ENCODE assay signal across 9 mouse cellular contexts in the genomic region with DNA sequence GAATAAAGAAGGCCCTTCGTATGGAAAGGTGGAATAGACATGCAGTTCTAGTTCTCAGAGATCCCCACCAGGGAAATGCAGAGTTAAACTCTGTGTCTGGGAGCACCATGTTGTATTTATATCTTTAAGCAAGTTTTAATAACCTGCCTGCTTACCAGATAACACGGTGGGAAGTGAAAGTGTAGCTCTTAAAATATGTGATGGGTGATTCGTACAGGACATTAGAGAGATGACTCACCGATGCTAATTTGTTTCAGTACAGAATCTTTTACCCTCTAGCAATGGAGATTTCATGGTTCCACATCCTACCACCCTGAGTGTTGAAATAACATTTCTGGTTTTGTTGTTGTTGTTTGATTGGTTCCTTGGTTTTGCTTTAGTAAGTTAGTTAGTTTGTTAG. TPM values are rescaled to one million over a fixed set of nuclear protein-coding genes. Genes with fewer than 3 reads are reported as not detected.
A peak's percentile ranks its signal among the peaks of the same experiment; 100 is the strongest.
DNase-seq lines count a peak whose midpoint lies in the region; ATAC-seq lines count a peak whose summit lies in the region.
"Had no signal": no experiment of that assay in that cellular context is flagged by ENCODE, and none has a peak within 500 bp of the region (broad histone marks: within the 10 kb centered on the region; RNA-seq: fewer than 3 reads in every experiment).

No protein-coding gene starts in this region.

- DNase-seq in heart, postnatal 4 days = no peak
- DNase-seq in embryonic facial prominence, embryonic 14.5 days (ENCODE audit: low spot score) = no peak
- no peak for DNase-seq in cerebellum, postnatal 4 days (ENCODE audit: low spot score in 2 of 2)
- DNase-seq in kidney, adult 11 months = no peak
- DNase-seq in left cerebral cortex, postnatal 14 days (ENCODE audit: low spot score in 2 of 2) = no peak
- DNase-seq: thymus, postnatal 14 days had no signal

- H3K9ac ChIP-seq in heart, embryonic 14.5 days (ENCODE audit: low read length) = peak overlapping the region; percentile 25
- peak overlapping the region; percentile 35; the same call in 1 of the 2 replicates for H3K9ac ChIP-seq in embryonic facial prominence, embryonic 14.5 days (ENCODE audit: low read depth, low read length)
- H3K9ac ChIP-seq in intestine, embryonic 15.5 days = no peak overlapping the region

- no peak overlapping the region for H3K27ac ChIP-seq in heart, embryonic 14.5 days (replicated peaks in 1 of 2; ENCODE audit: control insufficient read depth in 1 of 2, insufficient read depth in 1 of 2, low read depth in 2 of 2, low read length in 2 of 2)
- 0 out of 2 replicates have a peak overlapping the region, but pooled peaks have one; percentile 16 for H3K27ac ChIP-seq in embryonic facial prominence, embryonic 14.5 days (replicated peaks; ENCODE audit: low read depth, low read length)
- no peak overlapping the region for H3K27ac ChIP-seq in intestine, embryonic 15.5 days

- no peak for ATAC-seq in heart, embryonic 14.5 days (ENCODE audit: insufficient number of reproducible peaks, insufficient read depth, low FRiP score, low read depth)
- no peak for ATAC-seq in embryonic facial prominence, embryonic 14.5 days (ENCODE audit: low read depth)
- ATAC-seq in intestine, embryonic 15.5 days = no peak
- peak; percentile 61 for ATAC-seq in monocyte, adult 5-6 weeks (replicated peaks; ENCODE audit: insufficient number of reproducible peaks, low FRiP score, low TSS enrichment, poor library complexity, severe bottlenecking)

- H3K36me3 ChIP-seq in heart, embryonic 14.5 days (ENCODE audit: control insufficient read depth, insufficient read depth, low read length) = peaks cover 24% of the 10 kb centered on the region
- H3K36me3 ChIP-seq in embryonic facial prominence, embryonic 14.5 days (ENCODE audit: control insufficient read depth, insufficient read depth, low read length) = peaks cover 24% of the 10 kb centered on the region
- peaks cover 3% of the 10 kb centered on the region; the same call in 1 of the 2 replicates for H3K36me3 ChIP-seq in intestine, embryonic 15.5 days

- WGBS in heart, embryonic 14.5 days = 24% methylated on average over 4 of the region's 4 CpGs
- WGBS in embryonic facial prominence, embryonic 14.5 days = 16% methylated on average over 4 of the region's 4 CpGs
- 27% methylated on average over 4 of the region's 4 CpGs for WGBS in intestine, embryonic 15.5 days

- peak overlapping the region; percentile 94 for H3K4me2 ChIP-seq in heart, embryonic 14.5 days (ENCODE audit: low read length)
- H3K4me2 ChIP-seq in embryonic facial prominence, embryonic 14.5 days (ENCODE audit: low read depth, low read length) = peak overlapping the region; percentile 77
- H3K4me2 ChIP-seq in intestine, embryonic 15.5 days (replicated peaks) = peak overlapping the region; percentile 80

- peaks cover 4 to 35% of the 10 kb centered on the region in 2 experiments; a peak in 3 of 4 replicates for H3K4me1 ChIP-seq in heart, embryonic 14.5 days (ENCODE audit: control insufficient read depth in 2 of 2, insufficient read depth in 2 of 2, low read length in 2 of 2)
- H3K4me1 ChIP-seq in embryonic facial prominence, embryonic 14.5 days (ENCODE audit: control insufficient read depth, insufficient read depth, low read length) = peaks cover 26% of the 10 kb centered on the region
- peaks cover 24% of the 10 kb centered on the region for H3K4me1 ChIP-seq in intestine, embryonic 15.5 days (replicated peaks)

- no peaks in the 10 kb centered on the region for H3K9me3 ChIP-seq in heart, embryonic 14.5 days (ENCODE audit: control insufficient read depth, low read length)
- no peaks in the 10 kb centered on the region for H3K9me3 ChIP-seq in embryonic facial prominence, embryonic 14.5 days (ENCODE audit: control insufficient read depth, low read length)
- H3K9me3 ChIP-seq in intestine, embryonic 15.5 days = no peaks in the 10 kb centered on the region

- H3K4me3 ChIP-seq in heart, embryonic 14.5 days (ENCODE audit: control insufficient read depth in 1 of 2, insufficient read depth in 1 of 2, low read depth in 1 of 2, low read length in 2 of 2) = peak overlapping the region in 1 of 2 experiments; percentile 97; a peak in 1 of 4 replicates
- peak overlapping the region; percentile 98 for H3K4me3 ChIP-seq in embryonic facial prominence, embryonic 14.5 days (ENCODE audit: low read depth, low read length)
- no peak overlapping the region for H3K4me3 ChIP-seq in intestine, embryonic 15.5 days (replicated peaks)

- intact Hi-C loops in left cerebral cortex, postnatal 14 days (cut with DNase I) = no loop called here

- H3K27me3 ChIP-seq in heart, embryonic 14.5 days (ENCODE audit: control insufficient read depth, insufficient read depth, low read length) = no peaks in the 10 kb centered on the region
- no peaks in the 10 kb centered on the region for H3K27me3 ChIP-seq in embryonic facial prominence, embryonic 14.5 days (replicated peaks; ENCODE audit: control insufficient read depth, insufficient read depth, low read length)
- H3K27me3 ChIP-seq in intestine, embryonic 15.5 days (replicated peaks) = no peaks in the 10 kb centered on the region

RNA-seq across cellular contexts. Expression of gene Vezf1, which starts 2.3 kb away (rescaled TPM):
- polyA plus RNA-seq in heart, embryonic 14.5 days (2014; fragmentation: Nextera tagmentation; extraction: Ambion mirVana) = 23.9 and 26.2 TPM in 2 replicates
- total RNA-seq in heart, postnatal 4 days (2021) = 10 to 100 TPM; 36.7 to 41.3 TPM
- polyA plus RNA-seq in embryonic facial prominence, embryonic 14.5 days (2014; fragmentation: Nextera tagmentation; extraction: Ambion mirVana) = 35.3 and 36.6 TPM in 2 replicates
- 30.4 and 32.4 TPM in 2 replicates for polyA plus RNA-seq in intestine, embryonic 15.5 days (2015; fragmentation: Nextera tagmentation; extraction: Ambion mirVana)
- total RNA-seq in monocyte, adult 5-6 weeks (2017) = 45.9 to 57.0 TPM (median 46.6 TPM) in 3 replicates
- total RNA-seq in left cerebral cortex, postnatal 14 days (2021) = 10 to 100 TPM; 24.4 to 25.3 TPM

RNA-seq across cellular contexts. Expression of gene Srsf1, which starts 23.2 kb away (rescaled TPM):
- 192 and 199 TPM in 2 replicates for polyA plus RNA-seq in heart, embryonic 14.5 days (2014; fragmentation: Nextera tagmentation; extraction: Ambion mirVana)
- total RNA-seq in heart, postnatal 4 days (2021) = 100 to 1,000 TPM; 207 to 224 TPM
- 291 and 327 TPM in 2 replicates for polyA plus RNA-seq in embryonic facial prominence, embryonic 14.5 days (2014; fragmentation: Nextera tagmentation; extraction: Ambion mirVana)
- 237 and 244 TPM in 2 replicates for polyA plus RNA-seq in intestine, embryonic 15.5 days (2015; fragmentation: Nextera tagmentation; extraction: Ambion mirVana)
- 220 to 406 TPM (median 277 TPM) in 3 replicates for total RNA-seq in monocyte, adult 5-6 weeks (2017)
- total RNA-seq in left cerebral cortex, postnatal 14 days (2021) = 100 to 1,000 TPM; 171 to 177 TPM

RNA-seq across cellular contexts. Expression of gene Cuedc1, which starts 27.5 kb away (rescaled TPM):
- polyA plus RNA-seq in heart, embryonic 14.5 days (2014; fragmentation: Nextera tagmentation; extraction: Ambion mirVana) = 14.3 and 17.0 TPM in 2 replicates
- 10 to 100 TPM; 39.5 to 40.0 TPM for total RNA-seq in heart, postnatal 4 days (2021)
- polyA plus RNA-seq in embryonic facial prominence, embryonic 14.5 days (2014; fragmentation: Nextera tagmentation; extraction: Ambion mirVana) = 17.4 and 17.7 TPM in 2 replicates
- polyA plus RNA-seq in intestine, embryonic 15.5 days (2015; fragmentation: Nextera tagmentation; extraction: Ambion mirVana) = 14.2 and 17.6 TPM in 2 replicates
- total RNA-seq in monocyte, adult 5-6 weeks (2017) = 5.8 to 24.0 TPM (median 11.9 TPM) in 3 replicates
- 10 to 100 TPM; 28.2 TPM for total RNA-seq in left cerebral cortex, postnatal 14 days (2021)
